Comparison of ENCODE assay signal across 24 mouse cellular contexts in genomic region chr16:38760239-38760638, GRCm38 (mm10). TPM values are rescaled to one million over a fixed set of nuclear protein-coding genes. Genes with fewer than 3 reads are reported as not detected.
DNase-seq lines count a peak whose midpoint lies in the region; ATAC-seq lines count a peak whose summit lies in the region.
"Had no signal": no experiment of that assay in that cellular context is flagged by ENCODE, and none has a peak within 500 bp of the region (broad histone marks: within the 10 kb centered on the region; RNA-seq: fewer than 3 reads in every experiment).

No protein-coding gene starts in this region.

- H3K4me3 ChIP-seq in heart, embryonic 16.5 days (ENCODE audit: low read length), result no peak overlapping the region
- H3K4me3 ChIP-seq in embryonic facial prominence, embryonic 10.5 days, result no peak overlapping the region
- H3K4me3 ChIP-seq: embryonic facial prominence, embryonic 15.5 days; erythroblast, embryonic 14.5 days; forebrain, embryonic 10.5 days; heart, embryonic 12.5 days; hindbrain, embryonic 13.5 days had no signal

- H3K27me3 ChIP-seq in heart, embryonic 16.5 days (ENCODE audit: control insufficient read depth, insufficient read depth, low read length), result no peaks in the 10 kb centered on the region
- H3K27me3 ChIP-seq in embryonic facial prominence, embryonic 10.5 days (replicated peaks; ENCODE audit: low read depth, poor library complexity, severe bottlenecking), result no peaks in the 10 kb centered on the region
- H3K27me3 ChIP-seq: CH12.LX; embryonic facial prominence, embryonic 15.5 days; heart, embryonic 12.5 days; hindbrain, embryonic 13.5 days; Patski had no signal

- no peak overlapping the region for H3K4me2 ChIP-seq in heart, embryonic 16.5 days (ENCODE audit: low read depth, low read length)
- H3K4me2 ChIP-seq: embryonic facial prominence, embryonic 15.5 days; heart, embryonic 12.5 days; hindbrain, embryonic 13.5 days had no signal

- no peak for ATAC-seq in heart, embryonic 16.5 days (replicated peaks; ENCODE audit: extremely low read depth, insufficient read depth, low FRiP score)
- ATAC-seq: activated CD4-positive, CD25-positive, alpha-beta regulatory T cell, adult 4 months; forebrain, embryonic 14.5 days; hindbrain, postnatal 0 days; Patski had no signal

- H3K36me3 ChIP-seq in heart, embryonic 16.5 days (ENCODE audit: control insufficient read depth, insufficient read depth), result peaks cover 6% of the 10 kb centered on the region; the same call in 1 of the 2 replicates
- peaks cover 57% of the 10 kb centered on the region for H3K36me3 ChIP-seq in embryonic facial prominence, embryonic 10.5 days (replicated peaks)

- no peak overlapping the region for H3K9ac ChIP-seq in heart, embryonic 16.5 days (ENCODE audit: low read length)
- H3K9ac ChIP-seq: embryonic facial prominence, embryonic 15.5 days; heart, embryonic 12.5 days; hindbrain, embryonic 13.5 days had no signal

- 90% methylated on average over 5 of the region's 5 CpGs for WGBS in heart, embryonic 16.5 days
- 90% methylated on average over 5 of the region's 5 CpGs for WGBS in embryonic facial prominence, embryonic 10.5 days

- peaks cover 19% of the 10 kb centered on the region for H3K4me1 ChIP-seq in heart, embryonic 16.5 days (ENCODE audit: control insufficient read depth, insufficient read depth, low read length)
- peaks cover 29% of the 10 kb centered on the region for H3K4me1 ChIP-seq in embryonic facial prominence, embryonic 10.5 days
- H3K4me1 ChIP-seq: embryonic facial prominence, embryonic 15.5 days; hindbrain, embryonic 13.5 days had no signal

- H3K9me3 ChIP-seq in heart, embryonic 16.5 days (replicated peaks; ENCODE audit: control insufficient read depth, low read length), result no peaks in the 10 kb centered on the region
- H3K9me3 ChIP-seq in embryonic facial prominence, embryonic 10.5 days, result no peaks in the 10 kb centered on the region
- H3K9me3 ChIP-seq: embryonic facial prominence, embryonic 15.5 days; forebrain, embryonic 10.5 days; heart, embryonic 12.5 days; hindbrain, embryonic 13.5 days had no signal

- no peak for DNase-seq in heart, postnatal 4 days
- peak; percentile 18 for DNase-seq in kidney, postnatal 14 days
- no peak for DNase-seq in kidney, adult 8-10 months
- DNase-seq in testis, postnatal 10 days (ENCODE audit: low spot score), result peak; percentile 19
- DNase-seq in testis, postnatal 14 days (ENCODE audit: low spot score), result no peak
- DNase-seq in embryonic facial prominence, embryonic 10.5 days (ENCODE audit: low spot score), result peak; percentile 4
- DNase-seq: adrenal gland, postnatal 14 days; cerebellum, adult 2 months; cerebellum, postnatal 10 days; gastrocnemius, postnatal 36 days; heart, adult 18-20 months had no signal

- H3K27ac ChIP-seq in heart, embryonic 16.5 days (ENCODE audit: low read length), result peak overlapping the region; percentile 13; the same call in 1 of the 2 replicates
- no peak overlapping the region for H3K27ac ChIP-seq in embryonic facial prominence, embryonic 10.5 days (replicated peaks)
- H3K27ac ChIP-seq: embryonic facial prominence, embryonic 15.5 days; forebrain, embryonic 10.5 days; hindbrain, embryonic 13.5 days; hindbrain, postnatal 0 days had no signal

RNA-seq across cellular contexts. Expression of gene B4galt4, which starts 18.2 kb away (rescaled TPM):
- 22.5 and 22.8 TPM in 2 replicates for polyA plus RNA-seq in heart, embryonic 16.5 days (2015; fragmentation: Nextera tagmentation; extraction: Ambion mirVana)
- 10 to 100 TPM; 10.1 to 13.1 TPM for total RNA-seq in heart, postnatal 4 days (2021)
- 26.2 and 27.8 TPM in 2 replicates for polyA plus RNA-seq in embryonic facial prominence, embryonic 10.5 days (2016; fragmentation: Nextera tagmentation; extraction: Ambion mirVana)
- total RNA-seq: CH12.LX had no signal
- polyA plus RNA-seq: erythroblast, embryonic 14.5 days had no signal

RNA-seq across cellular contexts. Expression of gene Upk1b, which starts 39.9 kb away (rescaled TPM):
- polyA plus RNA-seq in heart, embryonic 16.5 days (2015; fragmentation: Nextera tagmentation; extraction: Ambion mirVana), result 16.1 and 18.0 TPM in 2 replicates
- 10 to 100 TPM in 1 of 2 experiments, 1 to 10 TPM in 1; 8.3 to 11.3 TPM for total RNA-seq in heart, postnatal 4 days (2021)
- polyA plus RNA-seq in embryonic facial prominence, embryonic 10.5 days (2016; fragmentation: Nextera tagmentation; extraction: Ambion mirVana), result 1.2 and 1.4 TPM in 2 replicates
- total RNA-seq: CH12.LX; gastrocnemius, adult 8-10 months; gastrocnemius, postnatal 36 days; hematopoietic stem cell, adult 5-6 weeks had no signal
- polyA plus RNA-seq: activated CD4-positive, CD25-positive, alpha-beta regulatory T cell, adult 4 months; erythroblast, embryonic 14.5 days; forebrain, embryonic 14.5 days; Patski had no signal

RNA-seq across cellular contexts. Expression of gene Arhgap31, which starts 47.2 kb away (rescaled TPM):
- polyA plus RNA-seq in heart, embryonic 16.5 days (2015; fragmentation: Nextera tagmentation; extraction: Ambion mirVana), result 38.0 and 42.0 TPM in 2 replicates
- total RNA-seq in heart, postnatal 4 days (2021), result 10 to 100 TPM; 68.2 to 73.4 TPM
- polyA plus RNA-seq in embryonic facial prominence, embryonic 10.5 days (2016; fragmentation: Nextera tagmentation; extraction: Ambion mirVana), result 9.6 and 12.0 TPM in 2 replicates

Comparison
In these comparisons a context has a peak if more than half of its experiments do, and no peak if none do; other contexts are left out.
1. DNase-seq: peak in kidney, postnatal 14 days (single experiment), testis, postnatal 10 days (single experiment) and embryonic facial prominence, embryonic 10.5 days (single experiment); none in heart, postnatal 4 days (single experiment), kidney, adult 8-10 months (0 of 2) and testis, postnatal 14 days (single experiment).